Mouse (Mus musculus): Measurements from ENCODE around the gene Vmn2r76. TPM values are rescaled to one million over a fixed set of nuclear protein-coding genes. Genes with fewer than 3 reads are reported as not detected.
"Not testable (repeated sequence)": the region's sequence is repeated elsewhere in the genome, so short reads cannot be mapped to it uniquely, and the experiment has no call there.

Gene Vmn2r76
- polyA plus RNA-seq (2015; fragmentation: Nextera tagmentation; extraction: Ambion mirVana): not detected in 2 replicates

- Histone ChIP-seq H3K4me1 (ENCODE audit: insufficient read depth, low read length) (no peaks in the 10 kb centered on the region), H3K4me2 (replicated peaks; ENCODE audit: low read depth, low read length) (no peak within 1 kb of the TSS), H3K4me3 (ENCODE audit: low read length) (no peak within 1 kb of the TSS), H3K36me3 (ENCODE audit: insufficient read depth, low read length) (no peaks in the 10 kb centered on the region), H3K9ac (replicated peaks; ENCODE audit: low read length) (no peak within 1 kb of the TSS), H3K27me3 (ENCODE audit: insufficient read depth, low read length) (no peaks in the 10 kb centered on the region), H3K9me3 (ENCODE audit: low read length) (no peaks in the 10 kb centered on the region), H3K27ac (ENCODE audit: low read length) (no peak within 1 kb of the TSS)
- 76% methylated on average over 1 of the region's 1 CpGs for WGBS
- ATAC-seq (ENCODE audit: low FRiP score, low TSS enrichment): no peak
Measured at GRCm38 (mm10) chr7:86246208-86246607, at the start of gene Vmn2r76. Gene Vmn2r76 (minus strand): TSS chr7:86246308.

DNA sequence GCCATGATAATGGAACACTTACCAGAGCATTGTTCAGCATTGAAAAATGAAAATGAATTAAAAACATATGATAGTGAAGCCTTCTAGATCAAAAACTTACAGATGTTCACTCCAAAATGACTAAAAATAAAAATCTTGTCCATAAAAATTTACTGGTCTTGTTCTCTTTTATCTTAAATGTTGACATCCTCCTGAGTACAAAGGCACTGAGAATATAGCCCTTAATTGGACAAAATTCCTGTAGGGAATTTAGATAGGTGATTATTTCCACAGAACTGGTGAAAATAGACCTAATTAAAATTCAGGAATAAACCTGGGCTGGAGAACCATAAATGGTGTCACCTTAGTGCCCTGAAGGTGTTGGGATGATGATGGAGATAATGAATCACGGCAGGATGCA is 31.0 kb upstream of the Vmn2r76 start, which contains the start of gene Olfr310:
Gene Olfr310 (minus strand): TSS at position 101 of the 400 bp plus-strand sequence.
- 78% methylated on average over 1 of the region's 1 CpGs for WGBS
- H3K27me3 ChIP-seq (ENCODE audit: insufficient read depth, low read length): no peaks in the 10 kb centered on the region
- no peak within 1 kb of the TSS for H3K27ac ChIP-seq (ENCODE audit: low read length)
- H3K4me2 ChIP-seq (replicated peaks; ENCODE audit: low read depth, low read length): no peak within 1 kb of the TSS
- no peaks in the 10 kb centered on the region for H3K4me1 ChIP-seq (ENCODE audit: insufficient read depth, low read length)
- H3K4me3 ChIP-seq (ENCODE audit: low read length): no peak within 1 kb of the TSS
- H3K36me3 ChIP-seq (ENCODE audit: insufficient read depth, low read length): no peaks in the 10 kb centered on the region
- no peak for ATAC-seq (ENCODE audit: low FRiP score, low TSS enrichment)
- H3K9me3 ChIP-seq (ENCODE audit: low read length): no peaks in the 10 kb centered on the region
- no peak within 1 kb of the TSS for H3K9ac ChIP-seq (replicated peaks; ENCODE audit: low read length)

DNA sequence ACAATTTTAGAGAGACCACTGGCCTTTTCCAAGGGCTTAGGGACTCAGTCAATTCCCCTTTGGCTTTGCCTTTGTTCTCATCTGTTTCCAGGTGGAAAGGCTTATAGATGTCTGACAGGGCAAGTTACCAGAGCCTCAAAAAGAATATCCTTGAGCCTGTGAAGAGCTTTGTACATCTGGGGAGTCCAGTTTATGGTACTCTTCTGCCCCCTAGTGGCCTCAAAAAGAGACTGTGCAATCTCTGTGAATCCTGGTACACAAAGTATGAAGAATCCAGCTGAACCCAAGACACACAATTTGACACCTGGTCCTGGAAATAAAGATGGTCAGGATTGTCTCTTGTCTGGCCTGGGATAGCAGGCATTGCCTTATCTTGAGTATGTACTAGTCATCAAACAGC is 34.8 kb downstream of the Vmn2r76 start:
- H3K27me3 ChIP-seq (ENCODE audit: insufficient read depth, low read length): no peaks in the 10 kb centered on the region
- H3K27ac ChIP-seq (ENCODE audit: low read length): no peak overlapping the region
- no peaks in the 10 kb centered on the region for H3K36me3 ChIP-seq (ENCODE audit: insufficient read depth, low read length)
- H3K4me1 ChIP-seq (ENCODE audit: insufficient read depth, low read length): no peaks in the 10 kb centered on the region
- ATAC-seq (ENCODE audit: low FRiP score, low TSS enrichment): no peak
- H3K9me3 ChIP-seq (ENCODE audit: low read length): no peaks in the 10 kb centered on the region
- no peak overlapping the region for H3K4me3 ChIP-seq (ENCODE audit: low read length)
- H3K4me2 ChIP-seq (replicated peaks; ENCODE audit: low read depth, low read length): no peak overlapping the region
- H3K9ac ChIP-seq (replicated peaks; ENCODE audit: low read length): no peak overlapping the region

DNA sequence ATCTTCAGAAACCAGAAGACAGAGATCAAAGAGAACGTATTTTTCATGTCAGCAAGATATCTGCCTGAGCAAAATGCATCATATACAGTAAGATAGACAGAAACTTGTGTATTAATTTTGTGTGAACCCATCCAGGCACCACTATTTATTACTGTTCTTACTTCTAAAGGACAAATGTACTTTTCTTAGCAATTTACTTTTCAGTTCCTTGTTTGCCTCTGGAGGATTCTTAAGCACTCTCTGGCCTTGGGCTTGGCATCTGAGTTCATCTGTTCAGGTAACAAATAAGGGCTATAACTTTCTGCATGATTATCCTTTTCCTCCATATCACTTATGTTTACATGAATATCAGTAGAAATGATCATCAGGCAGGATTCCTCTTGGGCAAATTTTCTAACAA is 74.4 kb downstream of the Vmn2r76 start, which contains the start of gene Vmn2r75:
Gene Vmn2r75 (minus strand): TSS at position 101 of the 400 bp plus-strand sequence.
- H3K9me3 ChIP-seq (ENCODE audit: low read length); H3K4me1 ChIP-seq (ENCODE audit: insufficient read depth, low read length); H3K9ac ChIP-seq (replicated peaks; ENCODE audit: low read length); H3K4me2 ChIP-seq (replicated peaks; ENCODE audit: low read depth, low read length); H3K36me3 ChIP-seq (ENCODE audit: insufficient read depth, low read length); H3K4me3 ChIP-seq (ENCODE audit: low read length); ATAC-seq (ENCODE audit: low FRiP score, low TSS enrichment); H3K27ac ChIP-seq (ENCODE audit: low read length); H3K27me3 ChIP-seq (ENCODE audit: insufficient read depth, low read length): not testable (repeated sequence)
- WGBS: 64% methylated on average over 1 of the region's 1 CpGs

Other genes starting within 250 kb of the Vmn2r76 start
- gene Vmn2r75, start 74.5 kb downstream of the Vmn2r76 start, polyA plus RNA-seq (2015; fragmentation: Nextera tagmentation; extraction: Ambion mirVana): not detected in 2 replicates
- not detected in 2 replicates for gene Olfr310, start 30.9 kb upstream of the Vmn2r76 start, polyA plus RNA-seq (2015; fragmentation: Nextera tagmentation; extraction: Ambion mirVana)
- gene Olfr309, start 67.4 kb upstream of the Vmn2r76 start, polyA plus RNA-seq (2015; fragmentation: Nextera tagmentation; extraction: Ambion mirVana): not detected in 2 replicates
- not detected in 2 replicates for gene Olfr308, start 79.3 kb upstream of the Vmn2r76 start, polyA plus RNA-seq (2015; fragmentation: Nextera tagmentation; extraction: Ambion mirVana)
- gene Olfr307, start 91.3 kb upstream of the Vmn2r76 start, polyA plus RNA-seq (2015; fragmentation: Nextera tagmentation; extraction: Ambion mirVana): not detected in 2 replicates
- gene Olfr305, start 120.6 kb upstream of the Vmn2r76 start, polyA plus RNA-seq (2015; fragmentation: Nextera tagmentation; extraction: Ambion mirVana): not detected in 2 replicates
- not detected in 2 replicates for gene Olfr304, start 140.3 kb upstream of the Vmn2r76 start, polyA plus RNA-seq (2015; fragmentation: Nextera tagmentation; extraction: Ambion mirVana)
- not detected in 2 replicates for gene Olfr303, start 151.5 kb upstream of the Vmn2r76 start, polyA plus RNA-seq (2015; fragmentation: Nextera tagmentation; extraction: Ambion mirVana)
- gene Olfr301, start 157.5 kb upstream of the Vmn2r76 start, polyA plus RNA-seq (2015; fragmentation: Nextera tagmentation; extraction: Ambion mirVana): not detected in 2 replicates
- gene Olfr299, start 213.6 kb upstream of the Vmn2r76 start, polyA plus RNA-seq (2015; fragmentation: Nextera tagmentation; extraction: Ambion mirVana): not detected in 2 replicates
- gene Olfr298, start 246.2 kb upstream of the Vmn2r76 start, polyA plus RNA-seq (2015; fragmentation: Nextera tagmentation; extraction: Ambion mirVana): not detected in 2 replicates